Mouse (Mus musculus) left cerebral cortex, postnatal 14 days (tissue): ENCODE results near the gene Grid2. TPM values are rescaled to one million over a fixed set of nuclear protein-coding genes. Genes with fewer than 3 reads are reported as not detected.

Experiments
- DNase-seq, 2 experiments: peaks; one replicate each; pipeline ENCODE4 v3.0.0; 2021 to 2022; ENCODE audit warnings: low spot score in 2 of 2, mixed read lengths in 1 of 2
- intact Hi-C: fragments of 180-260 bp; cut with DNase I; formaldehyde crosslinking; loops from one replicate; pipeline ENCODE4 v1.15.1; 2025
- total RNA-seq, 2 experiments: library from RNA; stranded (reverse); gene quantifications; 2 replicates each; pipeline ENCODE4 v1.2.3; 2021

The Grid2 gene
- total RNA-seq, 2 experiments from 2014 or later = 23.2 to 23.9 TPM

DNA sequence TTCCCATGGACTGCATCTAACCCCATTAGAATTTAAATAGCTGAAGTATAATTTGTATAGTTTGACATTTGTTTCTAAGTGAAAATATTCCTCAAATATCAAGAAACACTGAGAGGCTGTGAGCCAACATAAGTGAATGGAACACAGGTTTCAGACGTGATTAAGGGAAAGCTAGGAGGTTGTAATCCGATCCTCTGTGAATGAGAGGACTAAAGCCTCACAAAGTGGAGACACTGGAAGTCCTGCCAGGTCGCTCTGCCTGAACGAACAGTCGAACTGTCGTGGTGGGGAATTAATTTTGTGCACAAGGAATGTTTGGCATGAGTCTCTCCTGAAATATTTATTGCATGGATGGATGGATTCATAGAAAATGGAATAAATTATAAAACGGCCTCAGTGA lies 1395.1 kb downstream of the Grid2 start:
- intact Hi-C loops = no loop called here

DNA sequence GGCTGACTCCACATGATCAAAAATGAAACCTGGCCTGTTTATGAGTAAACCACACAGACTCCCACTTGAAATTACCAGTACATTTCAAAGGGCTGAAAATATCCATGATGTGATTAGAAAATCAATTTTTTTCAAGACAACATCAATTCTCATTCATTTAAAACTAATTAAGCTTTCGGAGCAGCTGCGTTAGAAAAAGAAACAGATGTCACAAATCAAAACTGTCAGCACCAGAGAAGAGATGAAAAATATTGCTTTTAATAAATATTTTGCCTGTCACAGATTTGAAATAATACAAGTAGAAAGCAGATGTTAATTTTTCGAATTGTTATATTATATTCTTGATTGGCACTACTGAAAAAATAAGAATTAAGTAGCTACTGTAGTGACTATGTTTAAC lies 1415.3 kb downstream of the Grid2 start:
- intact Hi-C loops = no loop called here
- DNase-seq = no peak

More for the DNA sequence above, 1395.1 kb downstream of the Grid2 start:
- no peak for DNase-seq

DNA sequence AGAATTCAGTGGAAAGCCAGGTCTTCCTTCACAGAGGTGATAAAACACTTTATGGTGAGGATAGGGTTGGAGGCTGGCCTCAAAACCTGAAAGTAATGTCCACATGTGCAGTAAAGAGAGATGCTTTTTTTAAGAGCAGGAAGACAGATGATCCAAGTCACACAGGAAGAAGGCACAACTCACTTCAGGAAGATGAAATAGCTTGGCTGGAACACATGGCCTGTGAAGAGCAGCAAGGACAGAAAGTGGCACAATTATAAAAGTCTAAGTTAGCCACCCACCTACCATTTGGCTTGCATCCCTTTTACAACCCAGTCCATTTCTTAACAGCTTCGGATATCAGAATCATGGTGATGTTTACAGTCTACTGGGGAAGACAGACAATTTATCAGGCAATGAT lies 1423.1 kb downstream of the Grid2 start:
- no peak for DNase-seq
- intact Hi-C loops = no loop called here

DNA sequence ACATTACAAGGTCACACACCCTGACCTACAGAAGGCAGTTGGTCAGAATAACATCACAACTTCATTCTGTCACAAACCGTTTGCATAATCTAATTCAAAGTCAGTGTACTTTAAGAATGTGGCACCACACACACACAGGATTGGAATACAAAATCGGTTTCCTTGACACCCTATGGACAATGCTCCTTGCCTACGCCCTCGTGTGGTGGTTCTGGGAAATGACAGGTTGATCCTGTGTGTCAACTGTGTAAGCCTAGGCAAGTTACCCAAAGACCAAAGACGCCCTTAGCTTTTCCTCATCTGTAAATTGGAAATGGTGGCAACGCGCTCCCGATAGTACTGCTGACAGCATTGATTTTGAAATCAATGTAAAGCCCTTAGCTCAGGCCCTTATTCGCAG lies 1428.3 kb downstream of the Grid2 start:
- intact Hi-C loops = no loop called here
- peak; percentile 58 to 71 for DNase-seq

DNA sequence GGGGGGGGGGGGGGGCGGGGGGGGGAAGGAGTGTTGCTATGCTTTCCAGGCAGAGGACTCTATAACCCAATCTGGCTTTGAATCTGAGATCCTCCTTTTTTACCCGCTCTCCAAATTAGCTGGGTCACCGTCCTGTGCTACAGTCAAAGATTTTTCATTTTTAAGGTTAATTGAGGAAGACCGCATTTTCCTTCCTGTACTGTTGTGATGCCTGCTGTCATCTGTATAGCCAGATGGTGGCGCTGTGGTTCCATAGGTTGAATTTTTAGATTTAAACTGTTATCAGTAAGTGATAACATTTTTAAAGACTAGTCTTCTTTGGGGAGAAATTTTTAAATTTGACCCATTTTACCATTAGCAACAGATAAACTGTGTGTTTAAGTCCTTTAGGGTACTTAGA lies 1429.3 kb downstream of the Grid2 start:
- intact Hi-C loops = loop anchor here (5.0 kb wide), 1 partner anchor 312 kb away; no protein-coding TSS in a partner anchor

DNA sequence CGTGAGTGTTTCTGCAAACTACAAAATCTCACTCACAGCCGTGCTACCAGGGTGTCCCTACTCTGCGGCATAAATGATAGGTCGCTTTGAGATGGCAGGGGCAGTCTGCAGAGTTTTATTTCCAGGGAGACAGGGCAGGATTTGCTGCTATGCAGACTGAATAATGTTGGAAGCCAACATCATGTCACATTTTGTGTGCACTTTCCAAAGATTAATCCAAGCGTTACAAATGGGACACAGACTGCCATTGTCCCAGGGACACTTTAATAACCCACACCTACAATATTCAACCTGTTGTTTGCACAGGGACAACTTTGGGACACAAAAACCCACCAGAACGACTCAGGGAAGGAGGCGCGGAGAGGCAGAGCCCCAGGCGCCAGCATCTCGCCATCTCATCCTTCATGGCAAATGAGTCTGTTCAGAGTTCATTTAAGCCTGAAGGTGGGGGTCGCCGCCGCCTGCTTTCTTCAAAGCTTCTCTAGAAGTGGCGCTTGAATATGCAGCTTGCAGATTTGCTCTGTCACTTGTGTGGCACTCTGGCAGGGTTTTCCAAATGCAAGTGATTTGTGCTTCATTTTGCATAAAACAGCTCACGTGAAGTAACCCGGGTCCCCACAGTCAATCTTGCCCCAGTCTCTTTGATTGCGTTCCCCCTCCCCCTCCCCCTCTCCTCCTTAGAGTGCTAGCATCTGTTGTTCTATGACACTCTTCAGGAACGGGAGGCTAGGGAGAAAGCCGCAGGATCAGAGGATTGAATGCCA lies 1432.7 kb downstream of the Grid2 start:
- intact Hi-C loops = loop anchor here (5.0 kb wide), 1 partner anchor 309 kb away; no protein-coding TSS in a partner anchor
- no peak for DNase-seq

More for the DNA sequence above, 1429.3 kb downstream of the Grid2 start:
- DNase-seq = peak; percentile 65 to 74

DNA sequence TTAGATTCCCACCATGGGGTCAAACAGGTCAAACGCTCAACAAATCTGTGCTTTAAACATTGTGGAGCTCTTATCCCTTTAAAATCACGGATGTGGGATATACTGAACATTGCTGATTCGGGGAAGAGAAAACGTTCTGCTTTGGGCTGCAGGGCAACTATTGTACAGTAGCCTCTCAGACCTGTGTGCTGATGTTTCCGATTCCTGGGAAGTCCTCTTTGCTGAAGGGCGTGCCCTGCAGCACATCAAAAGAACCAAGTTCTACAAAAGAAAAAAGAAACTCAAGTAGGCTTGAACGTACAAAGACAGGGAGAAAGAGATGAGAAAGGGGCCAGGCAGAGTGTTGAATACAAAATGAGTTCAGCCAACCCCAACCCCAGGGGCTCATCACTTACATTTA lies 1439.0 kb downstream of the Grid2 start:
- intact Hi-C loops = no loop called here
- no peak for DNase-seq

DNA sequence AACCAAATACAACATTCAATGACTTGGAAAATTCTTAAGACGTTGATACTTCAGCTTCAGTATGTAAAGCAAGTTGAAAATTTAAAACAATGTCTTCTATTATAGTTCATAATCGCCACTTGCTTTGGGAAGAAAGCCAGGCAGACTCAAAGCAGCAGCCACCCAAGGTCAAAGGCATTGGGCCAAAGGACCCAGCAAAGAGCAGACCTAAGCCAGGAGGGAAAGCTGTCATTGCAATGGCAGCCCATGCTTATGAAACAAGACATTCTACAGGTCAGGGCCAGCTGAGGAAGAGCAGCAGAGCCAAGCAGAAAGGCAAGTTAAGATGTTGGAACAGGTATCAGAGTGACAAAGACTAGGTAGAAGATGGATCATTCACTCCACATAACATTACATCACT lies 1448.0 kb downstream of the Grid2 start:
- intact Hi-C loops = no loop called here
- DNase-seq = no peak

DNA sequence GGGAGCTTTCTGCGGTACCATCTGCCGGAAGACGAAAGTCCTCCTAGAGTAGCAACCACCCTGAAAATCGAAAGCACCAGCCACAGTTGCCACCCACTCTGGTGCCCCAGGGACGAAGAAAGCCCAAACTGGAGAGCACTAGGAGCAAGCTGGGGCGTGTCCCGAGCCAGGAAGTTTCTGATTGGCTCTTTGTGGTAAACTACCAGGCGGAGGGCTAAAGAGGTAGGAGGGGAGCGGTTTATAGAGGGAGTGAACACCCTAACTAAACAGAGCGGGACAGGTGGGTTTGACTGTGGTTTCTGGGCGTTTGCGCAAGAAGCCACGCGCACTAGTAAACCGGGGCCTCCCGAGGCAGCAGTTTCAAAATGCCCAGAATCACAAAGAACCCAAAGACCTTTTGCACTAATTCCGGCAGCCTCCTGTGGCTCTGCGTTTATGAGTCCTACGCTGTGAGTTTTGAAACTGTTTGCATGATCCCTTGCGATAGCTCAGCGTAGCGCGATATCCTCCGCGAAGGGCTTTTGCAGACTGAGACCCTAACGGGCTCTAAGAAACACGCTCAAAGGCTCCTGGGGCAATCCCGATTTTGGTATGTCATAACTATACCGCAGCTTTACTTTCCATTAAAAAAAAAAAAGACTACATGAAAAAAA lies 1472.2 kb downstream of the Grid2 start:
- no peak for DNase-seq
- intact Hi-C loops = no loop called here

DNA sequence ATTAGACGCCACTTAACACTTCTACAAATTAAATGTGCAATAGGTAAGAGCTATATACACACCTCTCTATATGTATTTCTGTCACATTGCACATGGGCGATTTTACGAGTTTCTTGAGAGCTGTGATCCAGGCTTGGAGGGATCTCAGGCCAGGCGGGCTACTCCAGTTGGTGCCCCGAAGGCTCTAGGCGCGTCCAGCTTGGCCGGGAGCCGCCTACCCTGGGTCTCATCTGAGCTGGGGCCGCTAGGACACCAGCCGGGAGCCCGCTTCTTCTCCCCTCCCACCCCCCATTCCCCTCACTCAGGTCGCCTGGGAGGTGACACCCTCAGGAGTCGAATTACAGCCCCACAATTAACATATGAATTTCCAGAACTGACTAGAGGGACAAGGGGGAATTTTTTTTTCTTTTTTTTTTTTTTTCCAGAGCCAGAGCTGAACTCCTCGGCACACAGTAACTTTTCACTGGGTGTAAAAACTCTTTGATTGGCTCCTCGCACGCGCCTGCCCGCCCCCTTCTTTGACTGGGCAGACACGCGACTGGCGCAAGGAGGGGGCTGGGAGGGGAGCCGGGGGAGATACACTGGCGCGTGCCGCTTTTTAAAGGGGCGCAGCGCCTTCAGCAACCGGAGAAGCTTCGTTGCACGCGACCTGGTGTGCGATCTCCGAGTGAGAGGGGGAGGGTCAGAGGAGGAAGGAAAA lies 1473.0 kb downstream of the Grid2 start, which contains the start of gene Atoh1:
Atoh1 (plus strand) TSS at position 627 of the 700 bp plus-strand sequence.
- intact Hi-C loops = no loop called here
- no peak for DNase-seq

DNA sequence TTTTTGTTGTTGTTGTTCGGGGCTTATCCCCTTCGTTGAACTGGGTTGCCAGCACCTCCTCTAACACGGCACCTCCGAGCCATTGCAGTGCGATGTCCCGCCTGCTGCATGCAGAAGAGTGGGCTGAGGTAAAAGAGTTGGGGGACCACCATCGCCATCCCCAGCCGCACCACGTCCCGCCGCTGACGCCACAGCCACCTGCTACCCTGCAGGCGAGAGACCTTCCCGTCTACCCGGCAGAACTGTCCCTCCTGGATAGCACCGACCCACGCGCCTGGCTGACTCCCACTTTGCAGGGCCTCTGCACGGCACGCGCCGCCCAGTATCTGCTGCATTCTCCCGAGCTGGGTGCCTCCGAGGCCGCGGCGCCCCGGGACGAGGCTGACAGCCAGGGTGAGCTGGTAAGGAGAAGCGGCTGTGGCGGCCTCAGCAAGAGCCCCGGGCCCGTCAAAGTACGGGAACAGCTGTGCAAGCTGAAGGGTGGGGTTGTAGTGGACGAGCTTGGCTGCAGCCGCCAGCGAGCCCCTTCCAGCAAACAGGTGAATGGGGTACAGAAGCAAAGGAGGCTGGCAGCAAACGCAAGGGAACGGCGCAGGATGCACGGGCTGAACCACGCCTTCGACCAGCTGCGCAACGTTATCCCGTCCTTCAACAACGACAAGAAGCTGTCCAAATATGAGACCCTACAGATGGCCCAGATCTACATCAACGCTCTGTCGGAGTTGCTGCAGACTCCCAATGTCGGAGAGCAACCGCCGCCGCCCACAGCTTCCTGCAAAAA lies 1473.7 kb downstream of the Grid2 start:
- DNase-seq = no peak
- intact Hi-C loops = no loop called here

DNA sequence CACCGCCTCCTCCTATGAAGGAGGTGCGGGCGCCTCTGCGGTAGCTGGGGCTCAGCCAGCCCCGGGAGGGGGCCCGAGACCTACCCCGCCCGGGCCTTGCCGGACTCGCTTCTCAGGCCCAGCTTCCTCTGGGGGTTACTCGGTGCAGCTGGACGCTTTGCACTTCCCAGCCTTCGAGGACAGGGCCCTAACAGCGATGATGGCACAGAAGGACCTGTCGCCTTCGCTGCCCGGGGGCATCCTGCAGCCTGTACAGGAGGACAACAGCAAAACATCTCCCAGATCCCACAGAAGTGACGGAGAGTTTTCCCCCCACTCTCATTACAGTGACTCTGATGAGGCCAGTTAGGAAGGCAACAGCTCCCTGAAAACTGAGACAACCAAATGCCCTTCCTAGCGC lies 1474.4 kb downstream of the Grid2 start:
- intact Hi-C loops = no loop called here
- DNase-seq = no peak

DNA sequence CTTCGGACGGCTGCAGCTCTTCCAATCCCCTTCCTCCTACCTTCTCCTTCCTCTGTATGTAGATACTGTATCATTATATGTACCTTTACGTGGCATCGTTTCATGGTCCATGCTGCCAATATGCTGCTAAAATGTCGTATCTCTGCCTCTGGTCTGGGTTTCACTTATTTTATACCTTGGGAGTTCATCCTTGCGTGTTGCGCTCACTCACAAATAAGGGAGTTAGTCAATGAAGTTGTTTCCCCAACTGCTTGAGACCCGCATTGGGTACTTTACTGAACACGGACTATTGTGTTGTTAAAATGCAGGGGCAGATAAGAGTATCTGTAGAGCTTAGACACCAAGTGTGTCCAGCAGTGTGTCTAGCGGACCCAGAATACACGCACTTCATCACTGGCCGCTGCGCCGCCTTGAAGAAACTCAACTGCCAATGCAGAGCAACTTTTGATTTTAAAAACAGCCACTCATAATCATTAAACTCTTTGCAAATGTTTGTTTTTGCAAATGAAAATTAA lies 1474.9 kb downstream of the Grid2 start:
- no peak for DNase-seq
- intact Hi-C loops = no loop called here

DNA sequence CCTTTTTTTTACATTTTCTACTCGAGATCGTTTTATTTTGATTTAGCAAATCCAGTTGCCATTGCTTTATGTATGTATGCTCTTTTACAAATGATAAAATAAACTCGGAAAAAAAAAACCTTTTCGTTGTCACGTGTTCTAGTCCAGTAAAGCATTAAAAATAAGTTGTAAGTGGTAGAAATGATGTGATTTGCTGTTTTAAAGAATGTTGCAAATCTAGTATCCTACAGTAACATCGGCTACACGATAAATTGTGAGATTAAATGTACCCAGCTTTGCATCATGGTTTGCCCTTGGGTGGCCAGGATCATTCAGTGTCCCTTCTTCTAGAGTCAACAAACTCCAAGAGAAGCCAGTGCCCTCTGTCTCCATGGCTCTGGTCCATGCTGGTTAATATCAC lies 1475.5 kb downstream of the Grid2 start:
- intact Hi-C loops = no loop called here
- no peak for DNase-seq

DNA sequence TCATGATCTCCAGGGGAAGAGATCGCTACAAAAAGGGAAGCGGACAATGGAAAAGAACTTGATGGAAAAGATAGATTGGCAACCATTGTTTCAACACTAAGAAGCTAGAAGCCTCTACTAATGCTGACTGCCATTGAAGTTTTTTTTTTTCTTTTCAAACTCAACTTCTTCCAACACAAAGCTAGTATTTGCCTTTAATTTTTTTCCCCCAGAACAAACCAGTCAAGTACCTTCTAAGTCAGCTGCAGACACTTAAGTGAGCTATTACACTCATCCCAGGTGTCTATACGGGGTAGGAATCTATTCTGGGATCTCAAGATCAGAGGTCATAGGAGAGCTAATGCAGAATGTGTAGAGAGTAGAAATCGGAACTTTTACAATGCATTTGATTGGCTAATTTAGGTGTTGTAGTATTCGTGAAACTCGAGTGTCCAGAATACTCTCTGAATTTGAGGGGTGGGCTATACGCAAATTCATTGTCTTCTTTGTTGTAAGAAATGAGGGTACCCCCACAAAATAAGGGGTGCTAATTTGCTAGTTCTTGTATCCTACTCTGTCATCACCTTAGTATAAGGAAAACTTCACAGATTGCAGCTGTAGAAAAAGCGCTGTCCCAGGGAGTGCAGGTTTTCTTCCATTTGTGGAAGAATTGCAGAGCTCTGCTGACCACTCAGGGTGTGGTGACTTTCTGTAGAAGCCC lies 1476.1 kb downstream of the Grid2 start:
- intact Hi-C loops = no loop called here
- DNase-seq = no peak

DNA sequence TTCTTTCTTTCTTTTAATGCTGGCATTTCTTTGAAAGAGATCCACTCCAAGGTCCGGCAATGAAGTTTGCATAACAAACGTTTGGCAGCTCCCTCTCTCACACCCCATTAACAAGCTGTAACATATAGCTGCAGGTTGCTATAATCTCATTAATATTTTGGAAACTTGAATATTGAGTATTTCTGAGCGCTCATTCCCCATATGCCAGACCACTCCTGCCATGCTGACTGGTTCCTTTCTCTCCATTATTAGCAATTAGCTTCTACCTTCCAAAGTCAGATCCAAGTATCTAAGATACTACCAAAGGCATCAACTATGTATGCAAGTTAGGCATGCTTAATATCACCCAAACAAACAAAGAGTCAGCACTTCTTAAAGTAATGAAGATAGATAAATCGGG lies 1477.6 kb downstream of the Grid2 start:
- no peak for DNase-seq
- intact Hi-C loops = no loop called here

DNA sequence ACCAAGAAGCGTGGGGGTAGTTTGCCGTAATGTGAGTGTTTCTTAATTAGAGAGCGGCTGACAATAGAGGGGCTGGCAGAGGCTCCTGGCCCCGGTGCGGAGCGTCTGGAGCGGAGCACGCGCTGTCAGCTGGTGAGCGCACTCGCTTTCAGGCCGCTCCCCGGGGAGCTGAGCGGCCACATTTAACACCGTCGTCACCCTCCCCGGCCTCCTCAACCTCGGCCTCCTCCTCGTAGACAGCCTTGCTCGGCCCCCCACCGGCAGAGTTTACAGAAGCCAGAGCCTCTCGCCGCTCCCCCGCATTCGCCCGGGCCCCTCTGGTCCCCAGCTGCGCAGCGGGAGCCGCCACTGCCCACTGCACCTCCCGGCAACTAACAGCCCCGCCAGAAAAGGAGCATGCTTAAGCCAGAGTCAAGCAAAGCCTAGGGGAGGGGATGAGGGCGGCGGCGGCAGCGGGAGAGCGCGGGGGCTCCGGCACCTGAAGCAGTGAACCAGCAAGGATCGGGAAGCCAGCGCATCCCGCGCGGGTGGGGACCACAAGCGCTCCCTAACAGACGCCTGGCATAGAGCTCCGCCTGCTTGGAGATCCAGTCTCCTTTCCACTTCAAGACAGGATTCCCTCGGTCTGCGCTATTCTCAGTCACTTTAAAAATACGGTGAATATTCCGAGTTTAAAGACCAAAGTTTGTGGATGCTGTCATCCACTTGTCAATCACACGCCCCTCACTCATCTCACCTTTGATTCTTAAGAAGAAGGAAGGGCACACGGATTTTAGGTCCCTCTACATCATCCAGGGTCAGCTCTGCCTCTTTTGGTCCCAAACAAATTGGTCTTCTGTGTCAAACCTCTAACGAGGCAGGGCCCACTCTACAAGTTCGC lies 1479.0 kb downstream of the Grid2 start:
- peak in 1 of 2 experiments; percentile 9 for DNase-seq
- intact Hi-C loops = no loop called here

DNA sequence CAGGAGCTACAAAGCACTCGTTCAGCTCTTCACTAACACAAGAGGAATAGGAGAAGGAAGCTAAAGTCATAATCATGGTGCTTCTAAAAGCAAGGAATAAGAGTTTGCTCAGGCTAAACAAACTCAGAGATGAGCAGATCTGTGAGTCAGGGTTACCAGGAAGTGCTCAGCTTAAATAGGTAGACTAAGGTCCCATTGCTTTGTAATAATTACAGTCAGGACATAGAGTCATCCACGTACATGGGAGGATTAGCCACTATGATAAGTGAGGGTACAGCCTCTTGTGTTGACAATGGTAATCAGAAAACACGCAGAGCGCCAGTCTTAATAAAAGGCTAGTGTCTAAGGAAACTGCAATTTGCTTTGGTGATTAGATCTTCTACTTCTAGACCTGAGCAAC lies 1480.6 kb downstream of the Grid2 start:
- intact Hi-C loops = no loop called here
- no peak for DNase-seq
